22 mouse cellular contexts compared by ENCODE assay signal in genomic region chr11:59210020-59210419, GRCm38 (mm10). TPM values are rescaled to one million over a fixed set of nuclear protein-coding genes. Genes with fewer than 3 reads are reported as not detected.
DNase-seq lines count a peak whose midpoint lies in the region; ATAC-seq and TF ChIP-seq lines count a peak whose summit lies in the region.
"Had no signal": no experiment of that assay in that cellular context is flagged by ENCODE, and none has a peak within 500 bp of the region (broad histone marks: within the 10 kb centered on the region; RNA-seq: fewer than 3 reads in every experiment).

No protein-coding gene starts in this region.

- DNase-seq in heart, adult 11 months: peak; percentile 92
- no peak for DNase-seq in heart, embryonic 10.5 days (ENCODE audit: low spot score)
- peak; percentile 37 for DNase-seq in testis, postnatal 10 days (ENCODE audit: low spot score)
- DNase-seq in testis, postnatal 14 days (ENCODE audit: low spot score): no peak
- no peak for DNase-seq in liver, embryonic 13.5 days
- no peak for DNase-seq in stomach, postnatal 0 days (ENCODE audit: low spot score)
- DNase-seq in adrenal gland, adult 2 months: no peak
- DNase-seq: cerebellum, adult 9-10 months; heart, postnatal 14 days; kidney, adult 11 months; right cerebral cortex, postnatal 4 days; thymus, postnatal 25 days had no signal

- 87% methylated on average over 4 of the region's 4 CpGs for WGBS in heart, embryonic 10.5 days
- WGBS in liver, embryonic 13.5 days (ENCODE audit: insufficient replicate concordance): 85% methylated on average over 4 of the region's 4 CpGs
- WGBS in stomach, postnatal 0 days: 69% methylated on average over 4 of the region's 4 CpGs
- 87% methylated on average over 4 of the region's 4 CpGs for WGBS in midbrain, embryonic 15.5 days

- ATAC-seq in liver, embryonic 13.5 days (ENCODE audit: low read depth): no peak
- no peak for ATAC-seq in stomach, postnatal 0 days (ENCODE audit: low FRiP score, low TSS enrichment)
- ATAC-seq in midbrain, embryonic 15.5 days (replicated peaks): no peak
- ATAC-seq: CD4-positive, CD25-positive, alpha-beta regulatory T cell, adult 4 months; forebrain, embryonic 16.5 days had no signal

- TF ChIP-seq EP300 in stomach, postnatal 0 days (optimal IDR thresholded peaks at IDR 0.05): no peak

- no peak overlapping the region for H3K27ac ChIP-seq in heart, embryonic 10.5 days
- 0 out of 2 replicates have a peak overlapping the region, but pooled peaks have one; percentile 95 for H3K27ac ChIP-seq in liver, embryonic 13.5 days
- no peak overlapping the region for H3K27ac ChIP-seq in stomach, postnatal 0 days (replicated peaks)
- H3K27ac ChIP-seq in midbrain, embryonic 15.5 days: no peak overlapping the region
- H3K27ac ChIP-seq: hindbrain, embryonic 14.5 days; limb, embryonic 15.5 days; macrophage; midbrain, embryonic 12.5 days had no signal

- H3K4me3 ChIP-seq in heart, embryonic 10.5 days: no peak overlapping the region
- 0 out of 2 replicates have a peak overlapping the region, but pooled peaks have one; percentile 1 for H3K4me3 ChIP-seq in liver, embryonic 13.5 days (replicated peaks)
- H3K4me3 ChIP-seq in stomach, postnatal 0 days (ENCODE audit: low read depth, low read length): no peak overlapping the region
- no peak overlapping the region for H3K4me3 ChIP-seq in midbrain, embryonic 15.5 days

- H3K9me3 ChIP-seq in heart, embryonic 10.5 days: no peaks in the 10 kb centered on the region
- no peaks in the 10 kb centered on the region for H3K9me3 ChIP-seq in liver, embryonic 13.5 days (replicated peaks)
- no peaks in the 10 kb centered on the region for H3K9me3 ChIP-seq in stomach, postnatal 0 days (ENCODE audit: control insufficient read depth, low read length)
- H3K9me3 ChIP-seq in midbrain, embryonic 15.5 days: no peaks in the 10 kb centered on the region
- H3K9me3 ChIP-seq: embryonic facial prominence, embryonic 12.5 days; heart, embryonic 12.5 days; limb, embryonic 15.5 days; lung, embryonic 15.5 days; midbrain, embryonic 12.5 days had no signal

- H3K4me2 ChIP-seq in liver, embryonic 13.5 days: peak overlapping the region; percentile 95; the same call in 1 of the 2 replicates
- H3K4me2 ChIP-seq in stomach, postnatal 0 days (replicated peaks; ENCODE audit: low read depth): no peak overlapping the region
- H3K4me2 ChIP-seq in midbrain, embryonic 15.5 days: no peak overlapping the region

- peaks cover 19% of the 10 kb centered on the region for H3K4me1 ChIP-seq in heart, embryonic 10.5 days
- peaks cover 59% of the 10 kb centered on the region for H3K4me1 ChIP-seq in liver, embryonic 13.5 days (replicated peaks)
- H3K4me1 ChIP-seq in stomach, postnatal 0 days (replicated peaks; ENCODE audit: control insufficient read depth, insufficient read depth): no peaks in the 10 kb centered on the region
- H3K4me1 ChIP-seq in midbrain, embryonic 15.5 days: peaks cover 18% of the 10 kb centered on the region

- peaks cover 74% of the 10 kb centered on the region for H3K36me3 ChIP-seq in heart, embryonic 10.5 days
- H3K36me3 ChIP-seq in liver, embryonic 13.5 days: peaks cover 78% of the 10 kb centered on the region
- H3K36me3 ChIP-seq in stomach, postnatal 0 days (ENCODE audit: control insufficient read depth, insufficient read depth, low read length): peaks cover 23% of the 10 kb centered on the region
- peaks cover 19% of the 10 kb centered on the region; the same call in 1 of the 2 replicates for H3K36me3 ChIP-seq in midbrain, embryonic 15.5 days (replicated peaks)

- TF ChIP-seq CTCF in stomach, postnatal 0 days (IDR thresholded peaks at IDR 0.05; ENCODE audit: low read depth): no peak

- H3K9ac ChIP-seq in liver, embryonic 13.5 days: no peak overlapping the region
- no peak overlapping the region for H3K9ac ChIP-seq in stomach, postnatal 0 days (ENCODE audit: low read length)
- H3K9ac ChIP-seq in midbrain, embryonic 15.5 days: no peak overlapping the region
- H3K9ac ChIP-seq: embryonic facial prominence, embryonic 12.5 days; hindbrain, embryonic 14.5 days; limb, embryonic 15.5 days; lung, embryonic 15.5 days had no signal

- H3K27me3 ChIP-seq in heart, embryonic 10.5 days (ENCODE audit: insufficient read depth, poor library complexity, severe bottlenecking): no peaks in the 10 kb centered on the region
- no peaks in the 10 kb centered on the region for H3K27me3 ChIP-seq in liver, embryonic 13.5 days
- H3K27me3 ChIP-seq in stomach, postnatal 0 days (ENCODE audit: control insufficient read depth, insufficient read depth, low read length): no peaks in the 10 kb centered on the region
- no peaks in the 10 kb centered on the region for H3K27me3 ChIP-seq in midbrain, embryonic 15.5 days (replicated peaks)
- H3K27me3 ChIP-seq: embryonic facial prominence, embryonic 12.5 days; heart, embryonic 12.5 days; limb, embryonic 15.5 days; lung, embryonic 15.5 days; midbrain, embryonic 12.5 days had no signal

RNA-seq across cellular contexts. Expression of gene 2310033P09Rik, which starts 1.9 kb away (rescaled TPM):
- 28.7 and 30.9 TPM in 2 replicates for polyA plus RNA-seq in heart, embryonic 10.5 days (2016; fragmentation: Nextera tagmentation; extraction: Ambion mirVana)
- 26.2 and 26.8 TPM in 2 replicates for polyA plus RNA-seq in liver, embryonic 13.5 days (2015; fragmentation: Nextera tagmentation; extraction: Ambion mirVana)
- 21.3 and 21.5 TPM in 2 replicates for polyA plus RNA-seq in stomach, postnatal 0 days (2015; fragmentation: Nextera tagmentation; extraction: Ambion mirVana)
- total RNA-seq in adrenal gland, adult 2 months (2021): 10 to 100 TPM; 22.5 to 26.0 TPM
- polyA plus RNA-seq in adrenal gland, adult 2 months (2012; rRNA removed): 14.1 and 15.1 TPM in 2 replicates
- polyA plus RNA-seq in midbrain, embryonic 15.5 days (2015; fragmentation: Nextera tagmentation; extraction: Ambion mirVana): 24.3 and 27.7 TPM in 2 replicates

RNA-seq across cellular contexts. Expression of gene Mrpl55, which starts 7.7 kb away (rescaled TPM):
- polyA plus RNA-seq in heart, embryonic 10.5 days (2016; fragmentation: Nextera tagmentation; extraction: Ambion mirVana): 122 and 123 TPM in 2 replicates
- 69.6 and 75.8 TPM in 2 replicates for polyA plus RNA-seq in liver, embryonic 13.5 days (2015; fragmentation: Nextera tagmentation; extraction: Ambion mirVana)
- 90.3 and 90.9 TPM in 2 replicates for polyA plus RNA-seq in stomach, postnatal 0 days (2015; fragmentation: Nextera tagmentation; extraction: Ambion mirVana)
- 10 to 100 TPM; 47.5 to 61.8 TPM for total RNA-seq in adrenal gland, adult 2 months (2021)
- polyA plus RNA-seq in adrenal gland, adult 2 months (2012; rRNA removed): 56.4 and 64.8 TPM in 2 replicates
- polyA plus RNA-seq in midbrain, embryonic 15.5 days (2015; fragmentation: Nextera tagmentation; extraction: Ambion mirVana): 89.8 and 93.2 TPM in 2 replicates

RNA-seq across cellular contexts. Expression of gene Guk1, which starts 18.0 kb away (rescaled TPM):
- 127 and 152 TPM in 2 replicates for polyA plus RNA-seq in heart, embryonic 10.5 days (2016; fragmentation: Nextera tagmentation; extraction: Ambion mirVana)
- 71.2 and 76.4 TPM in 2 replicates for polyA plus RNA-seq in liver, embryonic 13.5 days (2015; fragmentation: Nextera tagmentation; extraction: Ambion mirVana)
- 176 and 182 TPM in 2 replicates for polyA plus RNA-seq in stomach, postnatal 0 days (2015; fragmentation: Nextera tagmentation; extraction: Ambion mirVana)
- 10 to 100 TPM; 48.2 to 72.0 TPM for total RNA-seq in adrenal gland, adult 2 months (2021)
- 80.0 and 95.2 TPM in 2 replicates for polyA plus RNA-seq in adrenal gland, adult 2 months (2012; rRNA removed)
- 232 and 257 TPM in 2 replicates for polyA plus RNA-seq in midbrain, embryonic 15.5 days (2015; fragmentation: Nextera tagmentation; extraction: Ambion mirVana)

RNA-seq across cellular contexts. Expression of gene Arf1, which starts 18.1 kb away (rescaled TPM):
- 702 and 707 TPM in 2 replicates for polyA plus RNA-seq in heart, embryonic 10.5 days (2016; fragmentation: Nextera tagmentation; extraction: Ambion mirVana)
- polyA plus RNA-seq in liver, embryonic 13.5 days (2015; fragmentation: Nextera tagmentation; extraction: Ambion mirVana): 275 and 317 TPM in 2 replicates
- 536 and 549 TPM in 2 replicates for polyA plus RNA-seq in stomach, postnatal 0 days (2015; fragmentation: Nextera tagmentation; extraction: Ambion mirVana)
- 100 to 1,000 TPM; 436 to 451 TPM for total RNA-seq in adrenal gland, adult 2 months (2021)
- 456 and 530 TPM in 2 replicates for polyA plus RNA-seq in adrenal gland, adult 2 months (2012; rRNA removed)
- 645 TPM in 2 replicates for polyA plus RNA-seq in midbrain, embryonic 15.5 days (2015; fragmentation: Nextera tagmentation; extraction: Ambion mirVana)

RNA-seq across cellular contexts. Expression of gene Gjc2, which starts 27.0 kb away (rescaled TPM):
- not detected in 2 replicates for polyA plus RNA-seq in heart, embryonic 10.5 days (2016; fragmentation: Nextera tagmentation; extraction: Ambion mirVana)
- polyA plus RNA-seq in liver, embryonic 13.5 days (2015; fragmentation: Nextera tagmentation; extraction: Ambion mirVana): 0.05 and 0.07 TPM in 2 replicates
- 2.1 and 2.4 TPM in 2 replicates for polyA plus RNA-seq in stomach, postnatal 0 days (2015; fragmentation: Nextera tagmentation; extraction: Ambion mirVana)
- 1 to 10 TPM in 1 of 2 experiments, under 1 TPM in 1; 0.29 to 1.5 TPM for total RNA-seq in adrenal gland, adult 2 months (2021)
- 3.0 TPM in 2 replicates for polyA plus RNA-seq in adrenal gland, adult 2 months (2012; rRNA removed)
- 0.13 and 0.28 TPM in 2 replicates for polyA plus RNA-seq in midbrain, embryonic 15.5 days (2015; fragmentation: Nextera tagmentation; extraction: Ambion mirVana)
- polyA plus RNA-seq: CD4-positive, CD25-positive, alpha-beta regulatory T cell, adult 4 months; macrophage had no signal

Comparison
In these comparisons a context has a peak if more than half of its experiments do, and no peak if none do; other contexts are left out.
1. DNase-seq: peak in heart, adult 11 months (single experiment) and testis, postnatal 10 days (single experiment); none in heart, embryonic 10.5 days (single experiment), testis, postnatal 14 days (single experiment), liver, embryonic 13.5 days (single experiment), stomach, postnatal 0 days (single experiment) and adrenal gland, adult 2 months (single experiment).